Mouse (Mus musculus) G1E-ER4 (cell line): ENCODE measurements around the gene Endod1. TPM values are rescaled to one million over a fixed set of nuclear protein-coding genes. Genes with fewer than 3 reads are reported as not detected.

Experiments used
- GATA1 ChIP-seq: IDR thresholded peaks from one replicate; pipeline ENCODE4 v1.8.0; 2012; ENCODE audit warnings: low read length, inconsistent platforms
- polyA plus RNA-seq: library from polyadenylated mRNA; stranded (reverse); fragments of >175 nt; gene quantifications from 2 replicates; pipeline ENCODE4 v1.2.3, GENCODE M21; 2012

Gene Endod1
- polyA plus RNA-seq, 1 experiment: 19.2 TPM

GRCm38 (mm10) chr9:14362068-14362768 is 19.1 kb downstream of the Endod1 start:
- TF ChIP-seq GATA1: no peak

DNA sequence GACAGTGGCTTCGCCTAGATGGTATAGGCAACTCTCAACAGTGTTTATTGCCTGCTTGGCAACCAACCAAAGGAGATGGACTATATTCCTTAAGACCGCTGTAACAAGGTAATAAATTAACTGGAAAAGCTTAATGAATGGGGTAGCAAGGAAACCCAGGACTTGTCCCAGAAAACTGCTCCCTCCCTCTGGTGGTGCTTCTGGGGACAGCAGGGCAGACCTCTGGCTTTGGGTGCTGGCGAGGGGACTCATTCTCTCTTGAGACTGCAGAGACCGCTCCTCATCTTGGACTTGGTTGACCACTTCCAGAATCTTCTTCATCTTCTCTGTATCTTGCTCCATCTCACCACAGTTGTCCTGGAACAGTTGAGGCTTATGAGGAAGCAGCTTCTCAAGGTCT is 24.3 kb downstream of the Endod1 start:
- no peak for TF ChIP-seq GATA1

DNA sequence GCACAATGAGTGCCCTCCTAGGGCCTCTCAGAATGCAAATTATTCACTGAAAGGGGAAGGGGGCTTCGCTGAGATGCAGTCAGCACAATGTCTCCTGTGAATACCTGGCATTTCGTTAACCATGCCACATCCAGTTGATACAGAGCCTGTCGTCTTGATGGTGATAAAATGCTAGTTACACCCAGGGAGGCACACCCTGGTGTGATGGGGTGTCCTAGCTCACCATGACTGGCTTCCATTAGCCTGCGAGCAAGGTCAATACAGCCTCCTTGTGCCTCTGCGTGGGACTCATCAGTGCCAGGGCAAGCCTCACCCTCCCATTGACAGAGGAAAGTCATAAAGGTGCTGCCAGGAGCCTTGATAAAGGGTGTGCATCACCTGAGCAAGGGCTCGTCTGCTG is 26.5 kb downstream of the Endod1 start:
- no peak for TF ChIP-seq GATA1

DNA sequence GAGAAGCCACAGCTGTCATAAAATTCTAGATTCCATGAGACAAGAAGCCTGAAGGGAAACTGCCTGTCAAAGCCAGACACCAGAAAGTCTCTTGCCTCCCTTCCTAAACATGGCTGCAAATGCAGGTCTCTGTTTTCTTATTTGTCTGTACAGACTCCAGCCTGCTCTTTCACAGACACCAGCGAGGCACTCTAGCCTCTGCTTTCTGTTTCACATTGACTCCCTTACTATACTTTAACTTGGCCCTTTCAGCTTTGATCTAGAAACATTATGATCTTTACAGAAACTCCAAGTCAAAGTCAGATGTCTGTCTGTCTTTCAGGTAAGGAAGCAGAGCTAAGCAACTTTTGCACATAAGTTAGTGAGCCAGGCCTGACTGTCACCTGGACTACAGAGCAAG is 29.0 kb downstream of the Endod1 start:
- no peak for TF ChIP-seq GATA1

- no peak for TF ChIP-seq GATA1
Measured at GRCm38 (mm10) chr9:14350787-14351186, 30.5 kb downstream of the Endod1 start.

DNA sequence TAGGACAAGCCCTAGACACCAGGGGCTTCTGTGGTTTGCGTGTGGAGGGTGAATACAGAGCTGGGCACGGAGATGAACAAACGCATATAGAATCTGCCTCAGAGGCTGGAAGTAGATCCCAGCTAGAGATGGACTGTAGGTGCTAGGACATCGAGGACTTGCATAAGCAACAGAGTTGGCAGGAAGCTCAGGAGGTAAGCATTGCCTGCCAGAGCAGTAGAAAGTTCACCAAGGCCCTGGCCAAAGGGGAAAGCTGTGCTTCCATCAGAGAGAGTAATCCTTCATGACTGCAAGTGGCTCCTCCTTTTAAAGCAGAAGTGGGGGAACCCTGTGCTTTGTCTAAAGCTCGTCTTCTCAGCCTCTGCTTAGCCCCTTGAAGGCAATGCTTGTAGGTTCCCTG is 31.9 kb downstream of the Endod1 start:
- TF ChIP-seq GATA1: no peak

GRCm38 (mm10) chr9:14348416-14348815 is 32.9 kb downstream of the Endod1 start:
- TF ChIP-seq GATA1: no peak

GRCm38 (mm10) chr9:14342041-14342668 is 39.2 kb downstream of the Endod1 start:
- no peak for TF ChIP-seq GATA1

GRCm38 (mm10) chr9:14338701-14339100 is 42.6 kb downstream of the Endod1 start:
- TF ChIP-seq GATA1: no peak

- TF ChIP-seq GATA1: no peak
Measured at GRCm38 (mm10) chr9:14336901-14337300, 44.4 kb downstream of the Endod1 start.

DNA sequence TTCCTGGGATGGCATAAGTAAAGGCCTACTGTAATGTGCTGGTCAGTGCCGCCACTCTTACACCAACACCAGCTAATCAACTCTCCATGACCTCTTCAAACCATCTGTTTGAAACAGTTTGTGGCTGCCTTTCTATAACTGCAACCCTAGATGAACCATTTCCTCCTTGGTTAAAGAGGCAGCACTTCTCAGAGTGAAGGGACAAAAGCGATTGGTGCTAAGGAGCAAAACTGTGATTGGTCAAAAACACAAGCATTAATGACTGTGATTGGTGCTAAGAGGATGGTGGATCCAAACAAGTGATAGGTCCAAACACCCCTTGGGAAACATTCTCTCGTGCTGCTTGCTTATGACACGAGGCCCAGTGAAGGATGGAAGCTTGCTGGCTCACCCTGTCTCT is 45.5 kb downstream of the Endod1 start:
- TF ChIP-seq GATA1: no peak

DNA sequence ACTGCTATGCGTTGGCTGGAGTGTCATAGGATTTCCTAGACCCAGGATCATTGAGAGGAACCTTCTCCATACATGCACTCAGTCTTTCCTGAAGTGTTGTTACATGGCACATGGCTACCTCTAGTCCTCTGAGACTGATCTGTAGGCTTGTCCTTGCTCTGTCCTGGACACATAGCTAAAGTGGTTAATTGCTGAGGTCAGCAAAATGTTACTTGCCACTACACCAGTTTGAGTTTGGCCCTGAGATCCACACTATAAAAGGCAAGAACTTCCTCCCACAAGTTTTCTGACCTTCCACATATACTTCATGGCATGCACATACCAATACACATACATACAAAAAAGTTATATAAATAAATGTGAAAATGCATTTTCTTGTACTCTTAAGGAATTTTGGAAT is 64.7 kb downstream of the Endod1 start:
- TF ChIP-seq GATA1: no peak

DNA sequence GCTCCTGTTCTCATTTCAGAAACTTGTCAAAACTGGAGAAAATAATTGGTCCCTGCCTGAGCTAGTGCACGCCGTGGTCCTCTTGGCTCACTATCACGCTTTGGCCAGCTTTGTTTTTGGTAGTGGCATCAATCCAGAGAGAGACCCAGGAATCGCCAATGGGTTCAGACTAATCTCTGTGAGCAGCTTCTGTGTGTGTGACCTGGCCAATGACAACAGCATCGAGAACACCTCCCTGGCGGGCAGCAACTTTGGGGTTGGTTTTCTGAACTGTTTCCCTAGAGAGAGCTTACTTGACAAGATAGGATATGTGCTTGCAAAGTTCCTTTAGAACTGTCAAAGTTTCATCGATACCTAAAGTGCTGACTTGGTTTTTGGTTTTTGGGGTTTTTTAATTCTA is 66.8 kb downstream of the Endod1 start:
- no peak for TF ChIP-seq GATA1

GRCm38 (mm10) chr9:14313968-14314367 is 67.3 kb downstream of the Endod1 start:
- TF ChIP-seq GATA1: no peak

GRCm38 (mm10) chr9:14307341-14307740 is 74.0 kb downstream of the Endod1 start:
- TF ChIP-seq GATA1: no peak

- TF ChIP-seq GATA1: no peak
Measured at GRCm38 (mm10) chr9:14304262-14304968, 76.9 kb downstream of the Endod1 start.

Other genes with a start within 250 kb of the Endod1 start
- gene Sesn3, start 106.4 kb downstream of the Endod1 start, polyA plus RNA-seq: 0.14 TPM in 1 of 2 replicates, not detected in the other
- gene Kdm4d, start 119.0 kb upstream of the Endod1 start, polyA plus RNA-seq: 0.18 and 0.32 TPM in 2 replicates
- 11.5 and 17.9 TPM in 2 replicates for gene Cwc15, start 119.1 kb upstream of the Endod1 start, polyA plus RNA-seq